Mouse (Mus musculus): ENCODE measurements around the gene Ralgps1. TPM values are rescaled to one million over a fixed set of nuclear protein-coding genes. Genes with fewer than 3 reads are reported as not detected.

Ralgps1 gene
- total RNA-seq, 2 experiments from 2014 or later, result 51.5 to 71.2 TPM

GRCm38 (mm10) chr2:33167060-33167459, 204.2 kb downstream of the Ralgps1 start:
- DNase-seq (ENCODE audit: low spot score in 2 of 2), result no peak
- intact Hi-C loops (cut with DNase I), result no loop called here

DNA sequence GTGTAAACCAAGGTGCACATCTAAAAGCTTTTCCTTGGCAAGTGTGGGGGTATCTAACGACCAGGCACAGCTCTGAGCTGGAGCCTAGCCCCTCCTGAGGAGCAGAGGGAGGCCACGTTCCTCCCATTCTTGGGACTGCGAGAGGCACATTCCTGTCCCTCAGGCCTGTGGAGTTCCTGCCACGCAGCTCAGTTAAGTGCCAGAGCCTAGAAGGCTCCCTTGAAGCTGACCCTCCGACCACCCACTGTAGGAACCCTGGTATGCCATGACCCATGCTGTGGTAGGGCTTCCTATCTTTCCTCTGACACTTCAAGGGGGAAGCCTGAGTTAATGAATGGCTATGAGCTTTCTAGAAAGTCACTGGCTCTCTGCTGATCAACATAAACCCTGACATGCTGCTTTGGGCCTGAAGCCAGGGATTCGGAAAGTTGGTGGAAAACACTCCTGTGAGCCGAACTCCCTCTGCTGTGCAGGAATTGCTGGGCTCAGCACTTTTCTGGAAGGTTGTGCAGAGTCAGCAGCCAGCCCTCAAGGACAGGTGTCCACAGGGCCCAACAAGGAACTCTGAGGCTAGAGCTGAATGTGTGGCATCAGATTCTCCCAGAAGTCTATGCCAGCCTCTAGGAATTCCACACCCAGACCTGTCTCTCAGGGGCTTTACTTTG, 205.4 kb downstream of the Ralgps1 start:
- intact Hi-C loops (cut with DNase I), result no loop called here
- DNase-seq (ENCODE audit: low spot score in 2 of 2), result no peak

- intact Hi-C loops (cut with DNase I), result no loop called here
- no peak for DNase-seq (ENCODE audit: low spot score in 2 of 2)
Measured at GRCm38 (mm10) chr2:33165229-33165628, 206.1 kb downstream of the Ralgps1 start.

DNA sequence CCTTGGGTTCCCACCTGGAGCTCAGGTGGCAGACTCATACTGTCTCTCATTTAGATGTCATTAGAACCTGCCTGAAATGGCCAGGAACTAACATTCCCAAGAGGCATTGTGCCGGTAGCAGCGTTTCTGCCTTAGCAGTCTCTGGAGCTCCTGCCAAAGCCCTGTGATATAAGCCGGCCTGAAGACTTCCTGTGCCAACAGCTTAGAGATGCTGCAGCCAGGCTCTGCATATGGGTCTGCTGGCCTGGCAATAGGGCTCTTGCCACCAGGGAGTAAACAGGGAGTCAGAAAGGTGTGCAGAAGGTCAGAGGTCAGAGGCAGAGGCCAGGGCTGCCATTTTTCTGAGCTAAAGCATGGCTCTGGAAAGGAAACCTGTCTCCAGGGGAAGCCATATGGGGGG, 206.6 kb downstream of the Ralgps1 start:
- intact Hi-C loops (cut with DNase I), result no loop called here
- no peak for DNase-seq (ENCODE audit: low spot score in 2 of 2)

- DNase-seq (ENCODE audit: low spot score in 2 of 2), result no peak
- intact Hi-C loops (cut with DNase I), result no loop called here
Measured at GRCm38 (mm10) chr2:33162126-33162525, 209.2 kb downstream of the Ralgps1 start.

DNA sequence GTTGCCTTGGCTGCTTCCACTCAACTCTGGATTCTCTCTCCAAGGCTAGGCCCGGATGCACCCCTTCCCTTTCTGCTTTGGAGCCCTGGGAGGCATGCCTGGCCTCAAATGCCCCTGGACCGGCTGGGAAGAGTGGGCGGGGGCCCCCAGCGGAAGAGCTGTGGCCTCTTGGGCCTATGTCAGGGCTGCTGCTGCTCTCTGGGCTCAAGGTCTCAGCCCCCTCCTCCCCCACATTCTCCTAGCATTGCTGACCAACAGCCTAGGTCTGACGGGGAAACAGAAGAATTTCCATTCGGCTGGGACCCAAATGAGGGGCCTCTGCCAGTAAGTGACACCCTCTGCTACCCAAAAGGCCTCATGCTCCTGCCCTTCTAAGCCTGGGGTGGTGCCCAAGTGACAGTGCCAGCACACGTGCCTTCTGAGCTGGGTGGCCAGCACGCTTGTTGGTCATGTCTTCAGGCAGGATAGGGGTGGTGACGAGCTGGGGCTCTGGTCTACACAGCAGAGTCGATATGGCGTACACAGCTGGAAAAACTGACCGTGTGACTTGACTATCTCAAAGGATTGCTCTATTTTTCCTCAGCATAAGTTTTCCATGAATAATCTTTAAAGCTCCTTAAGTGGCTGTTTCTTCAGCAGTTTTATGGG, 210.8 kb downstream of the Ralgps1 start:
- intact Hi-C loops (cut with DNase I), result no loop called here

DNA sequence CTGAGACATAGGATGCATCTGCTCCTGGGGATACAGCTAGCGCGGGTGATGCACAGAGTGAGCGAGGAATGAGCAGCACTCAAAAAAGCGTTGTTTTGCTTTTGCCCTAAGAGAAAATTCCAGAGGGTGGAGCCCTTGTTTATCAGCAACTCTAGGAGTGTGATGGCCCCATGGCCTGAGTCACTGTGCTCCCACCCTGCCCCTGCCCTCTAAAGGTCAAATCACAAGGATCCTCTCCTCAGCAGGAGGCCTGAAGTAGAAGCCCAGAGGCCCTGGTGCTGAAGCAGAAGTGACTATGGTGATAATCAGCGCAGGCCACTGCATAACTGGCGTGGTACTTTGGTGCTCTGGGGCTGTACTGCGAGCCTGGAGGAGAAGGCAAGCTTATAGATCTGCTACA, 211.7 kb downstream of the Ralgps1 start:
- DNase-seq (ENCODE audit: low spot score in 2 of 2), result no peak
- intact Hi-C loops (cut with DNase I), result loop anchor here (5.0 kb wide), 1 partner anchor 243 kb away; no protein-coding TSS in a partner anchor

More for the DNA sequence above, 210.8 kb downstream of the Ralgps1 start:
- no peak for DNase-seq (ENCODE audit: low spot score in 2 of 2)

- intact Hi-C loops (cut with DNase I), result loop anchor here (5.0 kb wide), 1 partner anchor 243 kb away; no protein-coding TSS in a partner anchor
Measured at GRCm38 (mm10) chr2:33158895-33159294, 212.4 kb downstream of the Ralgps1 start.

DNA sequence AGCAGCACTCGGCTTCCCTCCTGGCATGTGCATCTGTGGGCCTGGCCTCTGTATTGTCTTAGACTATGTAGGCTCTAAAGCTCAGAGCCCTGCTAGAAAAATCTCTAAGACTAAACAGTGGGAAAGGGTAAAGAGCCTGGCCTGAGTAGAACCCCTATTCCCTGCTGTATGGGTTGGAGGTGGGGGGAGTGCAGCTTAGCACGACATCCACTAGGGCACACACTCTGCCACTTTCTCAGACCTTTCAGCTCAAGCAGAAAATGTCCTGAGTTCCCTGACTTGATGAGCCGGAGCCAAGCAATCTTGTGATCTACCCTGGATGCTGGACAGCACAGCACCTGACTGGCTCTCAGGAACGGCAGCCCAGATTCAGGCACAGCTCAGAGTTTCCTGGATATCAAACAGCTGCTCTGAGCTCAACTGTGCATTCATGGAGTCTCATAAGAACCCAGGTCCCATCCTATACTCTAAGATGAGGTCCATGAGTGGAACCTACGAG, 215.0 kb downstream of the Ralgps1 start:
- intact Hi-C loops (cut with DNase I), result loop anchor here (5.0 kb wide), 1 partner anchor 246 kb away; no protein-coding TSS in a partner anchor

More at GRCm38 (mm10) chr2:33158895-33159294, 212.4 kb downstream of the Ralgps1 start:
- no peak for DNase-seq (ENCODE audit: low spot score in 2 of 2)

GRCm38 (mm10) chr2:33154751-33155372, 216.4 kb downstream of the Ralgps1 start:
- DNase-seq (ENCODE audit: low spot score in 2 of 2), result peak; percentile 67 to 78

More for the DNA sequence above, 215.0 kb downstream of the Ralgps1 start:
- no peak for DNase-seq (ENCODE audit: low spot score in 2 of 2)

DNA sequence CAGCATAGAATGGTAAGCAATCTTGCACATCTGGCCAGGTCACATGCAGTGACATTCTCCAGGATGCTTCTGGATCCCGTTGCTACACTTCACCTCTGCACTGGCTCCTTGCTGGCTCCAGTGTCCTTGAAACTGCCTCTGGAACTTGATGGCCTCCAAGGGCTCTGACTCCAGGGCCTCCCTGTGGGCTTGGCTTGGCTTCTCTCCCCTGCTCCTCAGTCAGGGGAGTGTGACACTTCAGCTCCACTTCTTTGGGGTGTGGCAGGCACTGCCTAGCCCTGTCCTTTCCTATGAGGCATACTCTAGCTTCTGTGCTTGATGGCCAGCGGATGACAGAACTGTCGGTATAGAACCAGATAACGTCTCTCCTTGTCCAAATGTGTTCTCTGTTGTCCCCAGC, 224.3 kb downstream of the Ralgps1 start:
- intact Hi-C loops (cut with DNase I), result no loop called here
- DNase-seq (ENCODE audit: low spot score in 2 of 2), result no peak

More at GRCm38 (mm10) chr2:33154751-33155372, 216.4 kb downstream of the Ralgps1 start:
- intact Hi-C loops (cut with DNase I), result loop anchor here (1.0 to 5.0 kb wide), 2 partner anchors 194 to 247 kb away; no protein-coding TSS in a partner anchor

GRCm38 (mm10) chr2:33143292-33143691, 228.0 kb downstream of the Ralgps1 start:
- intact Hi-C loops (cut with DNase I), result no loop called here
- no peak for DNase-seq (ENCODE audit: low spot score in 2 of 2)

DNA sequence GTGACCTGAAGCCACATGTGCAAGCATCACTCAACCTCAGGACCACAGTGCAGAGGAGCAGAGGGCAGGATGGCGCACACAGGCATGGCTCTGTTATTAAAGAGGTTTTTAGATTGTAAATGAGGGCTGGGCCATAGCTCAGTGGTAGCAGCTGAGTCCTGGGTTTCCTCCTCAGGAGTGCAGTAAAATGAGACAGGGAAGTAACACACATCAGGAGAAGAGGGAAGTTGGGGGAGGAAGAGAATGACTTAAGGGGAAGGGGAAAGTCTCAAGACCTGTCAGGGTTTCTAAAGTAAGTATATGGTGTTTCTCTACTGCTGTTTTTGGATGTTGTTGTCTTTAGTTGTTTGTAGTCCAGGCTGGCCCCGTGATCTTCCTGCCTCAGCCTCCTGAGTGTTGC, 232.8 kb downstream of the Ralgps1 start:
- DNase-seq (ENCODE audit: low spot score in 2 of 2), result no peak
- intact Hi-C loops (cut with DNase I), result no loop called here

GRCm38 (mm10) chr2:33137731-33138130, 233.6 kb downstream of the Ralgps1 start:
- intact Hi-C loops (cut with DNase I), result no loop called here
- DNase-seq (ENCODE audit: low spot score in 2 of 2), result no peak

DNA sequence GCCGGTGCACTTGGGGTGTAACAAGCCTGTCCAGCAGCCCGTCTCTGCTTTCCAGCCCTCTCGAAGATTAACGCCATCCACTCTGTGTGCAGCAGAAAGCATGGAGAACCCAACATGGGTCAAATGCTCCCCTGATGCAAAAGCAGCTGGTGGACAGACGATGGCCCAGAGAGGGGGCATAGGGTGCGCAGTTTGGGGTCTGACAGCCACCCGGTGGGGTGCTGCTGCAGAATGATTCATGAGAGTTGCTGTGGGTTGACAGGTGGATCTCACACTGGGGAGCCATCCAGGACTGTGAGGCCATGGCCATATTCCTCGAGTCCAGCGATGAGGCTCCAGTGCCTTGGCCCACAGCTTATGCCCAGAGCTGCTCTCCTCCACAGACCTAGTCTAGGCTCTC, 234.0 kb downstream of the Ralgps1 start:
- DNase-seq (ENCODE audit: low spot score in 2 of 2), result no peak
- intact Hi-C loops (cut with DNase I), result no loop called here

DNA sequence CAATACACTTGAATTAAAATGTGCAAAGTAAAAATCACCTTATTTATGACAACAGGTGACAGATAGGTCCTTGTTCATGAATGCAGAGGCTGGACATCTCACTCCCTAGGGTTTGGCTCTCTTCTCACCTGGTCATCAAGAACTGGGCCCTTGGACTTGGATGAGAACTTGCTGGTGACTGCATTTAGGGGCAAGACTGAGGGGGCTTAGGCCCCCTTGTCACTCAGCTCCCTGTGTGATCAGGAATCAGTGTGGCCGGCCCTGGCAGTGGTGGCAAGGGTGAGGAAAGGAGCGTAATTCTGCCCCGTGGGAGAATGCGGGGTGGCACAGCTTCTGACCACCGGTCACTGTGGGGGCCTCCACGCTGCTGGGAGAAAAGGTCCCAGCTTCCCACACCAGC, 234.9 kb downstream of the Ralgps1 start:
- no peak for DNase-seq (ENCODE audit: low spot score in 2 of 2)
- intact Hi-C loops (cut with DNase I), result no loop called here

DNA sequence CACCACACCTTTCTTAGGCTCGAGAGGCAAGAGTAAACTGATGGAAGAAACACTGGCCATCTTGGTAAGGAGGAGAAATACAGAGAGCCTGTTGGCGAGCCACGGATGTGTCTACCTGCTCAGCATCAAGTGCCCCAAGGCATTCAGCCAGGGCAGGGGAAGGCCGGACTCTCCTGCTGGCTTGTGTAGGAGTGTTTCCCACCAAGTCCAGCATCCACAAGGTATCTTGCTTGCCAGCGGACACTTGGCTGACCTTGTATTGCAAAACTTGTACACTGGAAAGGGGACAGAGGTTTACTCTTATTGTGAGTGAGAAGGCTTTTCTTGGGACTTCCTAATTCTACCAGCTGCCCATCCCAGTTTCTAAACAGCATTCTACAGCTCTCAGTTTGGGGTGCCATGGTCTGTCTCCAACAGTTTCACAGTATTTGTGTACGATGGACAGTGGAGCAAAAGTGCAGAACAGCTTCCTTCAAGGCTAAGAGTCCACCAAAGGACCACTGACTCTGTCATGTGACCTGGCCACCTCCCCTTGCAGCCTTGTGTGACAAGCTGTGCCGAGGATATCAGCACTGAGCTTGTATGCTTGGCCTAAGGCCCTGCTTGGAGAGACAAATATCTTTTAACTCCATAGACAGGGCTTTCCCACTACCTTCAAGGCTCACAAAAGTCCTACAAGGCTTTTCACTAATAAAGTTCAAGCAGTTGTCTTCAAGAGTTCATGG, 236.4 kb downstream of the Ralgps1 start:
- DNase-seq (ENCODE audit: low spot score in 2 of 2), result no peak
- intact Hi-C loops (cut with DNase I), result loop anchor here (5.0 kb wide), 1 partner anchor 143 kb away; no protein-coding TSS in a partner anchor

- DNase-seq (ENCODE audit: low spot score in 2 of 2), result no peak
- intact Hi-C loops (cut with DNase I), result loop anchor here (5.0 kb wide), 1 partner anchor 140 kb away; no protein-coding TSS in a partner anchor
Measured at GRCm38 (mm10) chr2:33132306-33132705, 239.0 kb downstream of the Ralgps1 start.

DNA sequence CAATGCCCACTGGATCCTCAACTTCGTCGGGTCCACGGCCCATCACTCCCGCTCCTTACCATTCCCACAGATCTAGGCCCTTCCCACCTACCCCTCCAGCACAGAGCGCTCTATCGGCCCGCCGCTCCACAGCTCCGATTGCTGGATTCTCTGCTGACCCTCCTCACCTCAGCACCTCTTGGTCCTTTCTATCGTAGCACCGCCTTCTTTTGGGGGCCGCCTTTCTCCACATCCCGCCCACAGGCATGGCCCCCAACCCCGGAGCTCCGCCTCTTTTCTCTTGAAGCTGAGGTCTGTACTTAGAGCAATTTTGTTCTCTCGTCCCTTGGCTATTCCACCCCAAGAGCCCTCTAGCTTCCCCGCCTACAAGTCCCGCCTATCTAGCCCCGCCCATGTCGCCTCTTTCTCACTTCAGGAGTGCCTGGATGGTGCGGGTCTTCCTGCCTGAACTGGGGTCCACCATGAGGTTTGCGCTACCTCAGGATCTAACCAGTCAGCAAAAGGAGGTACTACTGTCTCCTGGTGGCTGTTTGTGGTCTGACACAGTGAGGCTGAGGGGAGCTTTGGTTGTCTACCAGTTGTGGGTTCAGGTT, 239.7 kb downstream of the Ralgps1 start, which contains the start of gene Garnl3:
TSS of gene Garnl3 (minus strand) at position 155 of the 593 bp plus-strand sequence.
- intact Hi-C loops (cut with DNase I), result loop anchor here (5.0 kb wide), 1 partner anchor 139 kb away; no protein-coding TSS in a partner anchor

More for the DNA sequence above, 239.7 kb downstream of the Ralgps1 start, which contains the start of gene Garnl3:
- peak; percentile 57 to 65 for DNase-seq (ENCODE audit: low spot score in 2 of 2)
